Mouse (Mus musculus) cerebellum, adult 11 months (tissue): Measurements from ENCODE around the gene Fank1.

Experiments
- DNase-seq: peaks from one replicate; pipeline ENCODE4 v3.0.0; 2022

Gene Fank1

GRCm38 (mm10) chr7:133768517-133768916, 8.1 kb upstream of the Fank1 start:
- DNase-seq: no peak

DNA sequence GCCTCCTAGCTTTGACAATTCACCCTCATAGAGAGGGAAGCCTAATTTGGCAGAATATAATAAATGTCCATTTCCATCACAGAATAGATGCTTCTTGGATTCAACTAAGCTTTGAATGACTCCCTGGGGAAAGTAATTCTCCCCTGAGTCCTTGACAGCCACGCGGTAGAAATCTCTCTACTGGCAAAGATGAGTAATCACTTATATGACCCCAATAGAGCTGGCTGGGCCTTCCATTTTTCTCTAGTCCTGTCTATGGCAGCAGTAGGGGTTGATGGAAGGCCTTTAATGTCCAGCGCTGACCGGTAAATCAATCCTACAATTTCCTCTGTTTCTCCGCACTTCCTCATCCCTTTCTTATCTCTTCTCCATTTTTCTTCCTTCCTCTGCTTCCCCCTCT, 1.5 kb upstream of the Fank1 start:
- no peak for DNase-seq

DNA sequence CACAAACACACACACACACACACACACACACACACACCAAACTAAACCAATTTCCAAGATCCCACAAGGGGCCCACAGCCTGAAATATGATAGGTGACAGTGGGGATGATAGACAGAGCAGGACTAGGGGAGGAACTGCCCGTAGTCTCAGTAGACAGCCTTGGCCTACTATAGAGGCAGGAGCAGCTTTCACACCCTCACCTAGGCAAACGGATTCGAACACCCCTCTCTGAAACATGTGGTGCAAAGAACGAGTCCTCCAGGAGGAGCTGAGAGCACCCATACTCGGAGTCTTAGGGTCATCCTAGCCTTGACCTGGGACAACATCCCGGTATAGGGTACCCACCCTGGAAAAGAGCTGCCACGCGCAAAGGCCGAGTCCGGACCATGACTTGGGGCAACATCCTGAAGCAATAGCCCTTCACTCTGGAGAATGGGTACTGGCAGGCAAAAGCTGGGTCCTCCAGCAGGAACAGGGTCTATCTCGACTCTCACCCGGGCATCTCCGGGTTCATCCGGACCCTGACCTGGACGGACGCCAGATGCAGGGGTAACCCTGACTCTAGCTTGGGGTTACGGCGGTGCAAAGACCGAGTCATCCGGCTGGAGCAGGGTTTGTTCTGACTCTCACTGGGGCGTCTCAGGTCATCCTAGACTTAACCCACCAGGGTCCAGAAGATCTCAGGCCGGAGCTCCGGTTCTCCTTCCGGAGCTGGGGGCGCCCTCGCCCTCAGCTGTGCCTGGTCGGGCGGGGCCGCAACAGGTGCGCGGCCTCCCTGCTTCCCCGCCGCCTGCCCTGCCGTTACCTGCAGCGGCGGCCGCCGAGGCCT, 650 bp upstream of the Fank1 start:
- DNase-seq: no peak

DNA sequence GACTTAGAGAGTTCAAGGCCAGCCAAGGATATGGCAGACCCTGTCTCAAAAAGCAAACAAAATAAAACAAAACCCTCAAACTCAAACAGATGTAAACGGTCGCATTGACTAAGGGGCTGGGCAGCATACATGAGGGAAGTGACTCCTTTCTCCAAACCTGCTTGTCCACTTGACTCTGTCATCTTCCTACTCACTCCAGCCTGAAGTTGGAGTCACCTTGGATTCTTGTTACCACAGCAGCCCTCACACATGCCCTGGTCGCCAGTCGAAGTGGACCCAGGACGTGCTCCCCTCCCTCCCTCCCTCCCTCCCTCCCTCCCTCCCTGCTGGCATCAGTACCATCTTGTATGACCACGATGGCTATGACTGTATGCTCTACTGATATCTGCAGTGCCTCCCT, 4.9 kb downstream of the Fank1 start:
- no peak for DNase-seq

DNA sequence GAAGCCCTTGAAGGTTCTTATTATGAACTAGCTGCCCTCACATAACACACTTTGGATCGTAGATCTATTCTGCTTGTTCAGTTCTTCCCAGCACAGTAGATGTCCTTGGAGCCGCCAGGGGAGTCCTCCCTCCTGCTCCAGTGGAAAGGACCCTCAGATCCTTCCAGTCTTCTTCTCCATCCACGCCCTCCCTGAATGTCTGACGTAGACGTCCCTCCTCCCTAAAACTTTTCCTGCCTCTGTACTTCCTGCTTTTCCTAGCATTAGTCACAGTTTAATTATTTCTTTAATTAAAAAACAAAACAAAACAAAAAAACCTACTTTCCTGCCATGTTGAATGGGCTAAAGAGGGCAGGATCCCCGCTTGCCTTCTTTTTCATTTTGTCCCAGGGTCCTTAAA, 5.3 kb downstream of the Fank1 start:
- no peak for DNase-seq

DNA sequence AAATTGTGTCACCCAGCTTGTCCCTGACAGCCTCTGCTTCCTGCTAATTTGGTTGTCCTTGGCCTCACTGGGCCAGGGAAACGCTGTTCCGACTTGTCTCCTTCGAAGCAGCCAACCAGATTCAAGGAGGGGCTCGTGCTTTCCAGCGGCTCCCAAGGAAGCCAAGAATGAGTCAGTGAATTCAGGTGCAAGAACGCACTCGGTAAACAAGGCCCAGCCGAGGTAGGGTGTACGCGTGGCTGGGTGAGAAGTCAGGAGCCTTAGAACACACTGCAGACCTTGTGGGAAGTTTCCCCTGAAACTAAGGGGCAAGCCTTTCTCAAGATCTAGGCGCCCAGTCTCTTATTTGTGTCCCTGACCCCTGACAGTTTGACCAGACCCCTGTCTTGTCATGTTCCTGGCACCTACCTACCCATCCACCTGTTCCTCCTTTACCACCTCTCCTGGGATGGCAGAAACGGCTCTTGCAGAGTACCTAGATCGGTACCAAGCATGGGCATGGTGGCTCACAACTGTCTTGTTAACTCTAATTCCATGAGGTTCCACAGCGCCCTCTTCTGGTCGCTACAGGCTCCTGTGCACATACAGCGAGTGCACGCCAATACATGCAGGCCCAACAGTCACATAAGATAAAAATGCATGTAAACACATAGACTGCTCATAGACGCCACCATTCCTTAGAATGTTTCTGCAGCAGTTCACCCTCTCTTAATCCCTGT, 6.2 kb downstream of the Fank1 start, which contains the start of gene Dhx32:
Gene Dhx32 (minus strand): TSS at position 10 of the 719 bp plus-strand sequence.
- DNase-seq: peak; percentile 45

DNA sequence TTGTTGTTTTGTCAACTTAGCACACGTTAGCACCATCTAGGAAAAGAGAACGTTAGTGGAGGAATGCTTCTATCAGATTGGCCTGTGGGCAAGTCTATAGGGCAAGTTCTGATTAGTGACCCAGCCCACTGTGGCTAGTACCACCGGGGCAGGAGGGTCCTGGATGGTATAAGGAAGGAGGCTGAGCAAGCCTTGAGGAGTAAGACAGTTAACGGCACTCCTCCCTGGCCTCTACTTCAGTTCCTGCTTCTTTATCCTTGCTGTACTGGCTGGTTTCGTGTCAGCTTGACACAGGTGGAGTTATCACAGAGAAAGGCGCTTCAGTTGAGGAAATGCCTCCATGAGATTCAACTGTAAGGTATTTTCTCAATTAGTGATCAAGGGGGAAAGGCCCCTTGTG, 10.9 kb downstream of the Fank1 start:
- DNase-seq: no peak

- DNase-seq: no peak
Measured at GRCm38 (mm10) chr7:133788147-133788546, 11.5 kb downstream of the Fank1 start.

DNA sequence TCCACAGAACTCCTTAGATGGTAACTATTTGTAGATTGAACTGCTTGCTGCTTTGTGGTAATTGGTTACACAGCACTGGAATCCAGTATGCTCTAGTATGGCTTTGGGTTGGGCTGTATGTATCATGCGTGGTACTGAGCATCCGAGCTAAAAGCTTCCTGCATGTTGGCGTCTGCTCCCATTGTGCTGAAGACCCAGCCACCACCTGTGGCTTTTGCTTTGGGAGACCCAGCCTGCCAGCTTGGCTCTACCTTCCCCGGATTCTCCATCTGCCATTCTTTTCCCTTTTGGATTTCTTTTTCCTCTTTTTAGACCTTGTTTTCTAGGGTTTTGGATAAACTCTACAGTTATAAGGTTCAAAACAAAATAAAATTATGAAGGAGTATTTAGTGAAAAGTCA, 13.5 kb downstream of the Fank1 start:
- no peak for DNase-seq

- DNase-seq: no peak
Measured at GRCm38 (mm10) chr7:133790608-133791229, 14.1 kb downstream of the Fank1 start.

GRCm38 (mm10) chr7:133792771-133793170, 16.1 kb downstream of the Fank1 start:
- DNase-seq: no peak

- DNase-seq: peak; percentile 46
Measured at GRCm38 (mm10) chr7:133793248-133794131, 16.8 kb downstream of the Fank1 start.

GRCm38 (mm10) chr7:133794720-133795119, 18.1 kb downstream of the Fank1 start:
- no peak for DNase-seq

DNA sequence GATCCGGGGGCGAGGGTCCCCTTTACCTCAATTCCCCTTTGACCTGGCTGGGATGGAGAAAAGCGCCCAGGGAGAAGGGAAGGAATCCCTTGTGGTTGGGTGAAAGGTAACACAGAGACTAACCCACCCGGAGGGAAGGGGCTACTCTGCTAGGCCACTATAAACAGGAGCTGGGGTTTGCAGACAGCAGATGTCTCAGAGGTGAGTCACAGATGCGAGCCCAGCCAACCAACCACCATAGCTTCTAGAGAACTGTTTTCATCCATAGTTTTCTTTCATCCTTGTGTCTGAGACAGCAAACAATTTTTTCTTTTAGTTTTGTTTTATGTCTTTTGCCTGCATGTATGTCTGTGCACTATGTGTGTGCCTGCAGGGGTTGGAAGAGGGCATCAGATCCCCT, 23.3 kb downstream of the Fank1 start:
- no peak for DNase-seq

GRCm38 (mm10) chr7:133801823-133802222, 25.2 kb downstream of the Fank1 start:
- no peak for DNase-seq

GRCm38 (mm10) chr7:133805614-133806175, 29.0 kb downstream of the Fank1 start:
- DNase-seq: peak; percentile 42

DNA sequence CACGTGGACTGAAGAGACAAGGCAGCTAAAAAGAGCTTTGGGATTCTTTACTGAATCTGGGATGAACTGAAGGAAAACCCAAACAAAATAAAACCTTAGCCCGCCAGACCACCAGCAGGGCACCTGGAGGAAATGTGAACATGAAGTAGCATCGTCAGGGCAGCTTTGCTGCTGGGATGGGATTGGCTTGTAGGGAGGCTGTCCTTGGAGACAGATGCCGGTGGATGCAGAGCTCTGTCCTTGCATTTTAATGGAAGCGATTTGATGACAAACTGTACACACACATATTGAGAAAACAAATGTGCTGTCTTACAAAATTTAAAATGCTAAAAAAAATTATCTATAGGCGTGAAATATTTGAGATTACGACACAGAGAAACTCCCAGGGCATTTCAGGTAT, 36.3 kb downstream of the Fank1 start:
- no peak for DNase-seq

- DNase-seq: no peak
Measured at GRCm38 (mm10) chr7:133813331-133813730, 36.7 kb downstream of the Fank1 start.

DNA sequence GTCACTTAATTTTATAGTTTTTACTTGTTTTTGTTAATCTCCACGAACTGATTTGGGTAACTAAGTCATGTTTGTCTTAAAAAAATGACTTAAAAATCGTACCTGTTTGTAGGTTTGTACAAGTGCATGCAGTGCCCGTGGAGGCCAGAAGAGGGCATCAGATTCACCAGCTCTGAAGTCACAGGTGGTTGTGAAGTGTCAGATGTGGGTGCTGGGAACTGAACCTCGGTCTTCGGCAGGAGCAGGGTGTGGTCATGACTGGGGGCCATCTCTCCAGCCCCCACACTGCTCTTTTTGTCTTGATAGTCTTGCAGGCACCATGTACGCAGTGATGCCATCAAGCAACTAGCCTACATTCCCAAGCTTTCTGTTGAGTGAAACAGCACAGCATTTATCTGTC, 47.1 kb downstream of the Fank1 start:
- no peak for DNase-seq

- no peak for DNase-seq
Measured at GRCm38 (mm10) chr7:133824579-133824978, 47.9 kb downstream of the Fank1 start.

- no peak for DNase-seq
Measured at GRCm38 (mm10) chr7:133828514-133828913, 51.9 kb downstream of the Fank1 start.

GRCm38 (mm10) chr7:133829579-133829978, 52.9 kb downstream of the Fank1 start:
- no peak for DNase-seq
